Mouse (Mus musculus): ENCODE results near the gene Tmem184b. TPM values are rescaled to one million over a fixed set of nuclear protein-coding genes. Genes with fewer than 3 reads are reported as not detected.
A peak's percentile ranks its signal among the peaks of the same experiment; 100 is the strongest.

The Tmem184b gene
- 80.3 and 168 TPM in 2 replicates for polyA plus RNA-seq (2012; rRNA removed)

- H3K27ac ChIP-seq (ENCODE audit: insufficient read depth, low read depth, low read length), result peak within 1 kb of the TSS; percentile 70
- H3K4me1 ChIP-seq (ENCODE audit: control insufficient read depth, insufficient read depth, insufficient read length, low read length), result peaks cover 10% of the 10 kb centered on the region
- peak within 1 kb of the TSS; percentile 73 for H3K4me3 ChIP-seq (ENCODE audit: low read depth, low read length)
- peak; percentile 56 for TF ChIP-seq POLR2A (IDR thresholded peaks at IDR 0.05; ENCODE audit: low read depth, low read length)
- TF ChIP-seq CTCF (IDR thresholded peaks at IDR 0.05; ENCODE audit: extremely low read depth, insufficient read length, insufficient replicate concordance, low read depth, low read length), result no peak
- no peaks in the 10 kb centered on the region for H3K36me3 ChIP-seq (ENCODE audit: control insufficient read depth, insufficient read depth, low read length)
- H3K27me3 ChIP-seq (ENCODE audit: control insufficient read depth, insufficient read depth, low read length), result no peaks in the 10 kb centered on the region
- WGBS, result under 1% methylated on average over 89 of the region's 90 CpGs
Measured at GRCm38 (mm10) chr15:79402836-79403762, at the start of gene Tmem184b. TSS of gene Tmem184b (minus strand) at chr15:79403569.

- H3K4me3 ChIP-seq (ENCODE audit: low read depth, low read length), result no peak overlapping the region
- H3K27ac ChIP-seq (ENCODE audit: insufficient read depth, low read depth, low read length), result no peak overlapping the region
- H3K27me3 ChIP-seq (ENCODE audit: control insufficient read depth, insufficient read depth, low read length), result no peaks in the 10 kb centered on the region
- H3K36me3 ChIP-seq (ENCODE audit: control insufficient read depth, insufficient read depth, low read length), result no peaks in the 10 kb centered on the region
- 90% methylated on average over 3 of the region's 3 CpGs for WGBS
- H3K4me1 ChIP-seq (ENCODE audit: control insufficient read depth, insufficient read depth, insufficient read length, low read length), result peaks cover 3% of the 10 kb centered on the region; the same call in 1 of the 2 replicates
- TF ChIP-seq POLR2A (IDR thresholded peaks at IDR 0.05; ENCODE audit: low read depth, low read length) (no peak), CTCF (IDR thresholded peaks at IDR 0.05; ENCODE audit: extremely low read depth, insufficient read length, insufficient replicate concordance, low read depth, low read length) (no peak)
Measured at GRCm38 (mm10) chr15:79448041-79448440, 44.7 kb upstream of the Tmem184b start.

- Histone ChIP-seq H3K4me3 (ENCODE audit: low read depth, low read length) (no peak overlapping the region), H3K27me3 (ENCODE audit: control insufficient read depth, insufficient read depth, low read length) (no peaks in the 10 kb centered on the region), H3K27ac (ENCODE audit: insufficient read depth, low read depth, low read length) (0 out of 2 replicates have a peak overlapping the region, but pooled peaks have one; percentile 9), H3K4me1 (ENCODE audit: control insufficient read depth, insufficient read depth, insufficient read length, low read length) (peaks cover 3% of the 10 kb centered on the region; the same call in 1 of the 2 replicates), H3K36me3 (ENCODE audit: control insufficient read depth, insufficient read depth, low read length) (no peaks in the 10 kb centered on the region)
- TF ChIP-seq POLR2A (IDR thresholded peaks at IDR 0.05; ENCODE audit: low read depth, low read length) (no peak), CTCF (IDR thresholded peaks at IDR 0.05; ENCODE audit: extremely low read depth, insufficient read length, insufficient replicate concordance, low read depth, low read length) (no peak)
- 80% methylated on average over 8 of the region's 8 CpGs for WGBS
Measured at GRCm38 (mm10) chr15:79445786-79446654, 42.7 kb upstream of the Tmem184b start.

GRCm38 (mm10) chr15:79443856-79444410 lies 40.6 kb upstream of the Tmem184b start:
- no peaks in the 10 kb centered on the region for H3K36me3 ChIP-seq (ENCODE audit: control insufficient read depth, insufficient read depth, low read length)
- no peak overlapping the region for H3K4me3 ChIP-seq (ENCODE audit: low read depth, low read length)
- peaks cover 9% of the 10 kb centered on the region for H3K4me1 ChIP-seq (ENCODE audit: control insufficient read depth, insufficient read depth, insufficient read length, low read length)
- H3K27ac ChIP-seq (ENCODE audit: insufficient read depth, low read depth, low read length), result no peak overlapping the region
- H3K27me3 ChIP-seq (ENCODE audit: control insufficient read depth, insufficient read depth, low read length), result no peaks in the 10 kb centered on the region
- 81% methylated on average over 7 of the region's 7 CpGs for WGBS
- TF ChIP-seq CTCF (IDR thresholded peaks at IDR 0.05; ENCODE audit: extremely low read depth, insufficient read length, insufficient replicate concordance, low read depth, low read length) (no peak), POLR2A (IDR thresholded peaks at IDR 0.05; ENCODE audit: low read depth, low read length) (no peak)

- no peak overlapping the region for H3K27ac ChIP-seq (ENCODE audit: insufficient read depth, low read depth, low read length)
- peaks cover 2% of the 10 kb centered on the region; the same call in 1 of the 2 replicates for H3K36me3 ChIP-seq (ENCODE audit: control insufficient read depth, insufficient read depth, low read length)
- H3K4me3 ChIP-seq (ENCODE audit: low read depth, low read length), result no peak overlapping the region
- no peaks in the 10 kb centered on the region for H3K27me3 ChIP-seq (ENCODE audit: control insufficient read depth, insufficient read depth, low read length)
- peaks cover 12% of the 10 kb centered on the region for H3K4me1 ChIP-seq (ENCODE audit: control insufficient read depth, insufficient read depth, insufficient read length, low read length)
- WGBS, result 89% methylated on average over 9 of the region's 9 CpGs
- TF ChIP-seq POLR2A (IDR thresholded peaks at IDR 0.05; ENCODE audit: low read depth, low read length), result no peak
- no peak for TF ChIP-seq CTCF (IDR thresholded peaks at IDR 0.05; ENCODE audit: extremely low read depth, insufficient read length, insufficient replicate concordance, low read depth, low read length)
Measured at GRCm38 (mm10) chr15:79442961-79443518, 39.7 kb upstream of the Tmem184b start.

- peaks cover 12% of the 10 kb centered on the region for H3K4me1 ChIP-seq (ENCODE audit: control insufficient read depth, insufficient read depth, insufficient read length, low read length)
- no peak overlapping the region; the same call in 1 of the 2 replicates for H3K27ac ChIP-seq (ENCODE audit: insufficient read depth, low read depth, low read length)
- H3K27me3 ChIP-seq (ENCODE audit: control insufficient read depth, insufficient read depth, low read length), result no peaks in the 10 kb centered on the region
- H3K4me3 ChIP-seq (ENCODE audit: low read depth, low read length), result peak overlapping the region; percentile 85
- WGBS, result 24% methylated on average over 6 of the region's 6 CpGs
- no peak for TF ChIP-seq CTCF (IDR thresholded peaks at IDR 0.05; ENCODE audit: extremely low read depth, insufficient read length, insufficient replicate concordance, low read depth, low read length)
- TF ChIP-seq POLR2A (IDR thresholded peaks at IDR 0.05; ENCODE audit: low read depth, low read length), result no peak
- peaks cover 5% of the 10 kb centered on the region for H3K36me3 ChIP-seq (ENCODE audit: control insufficient read depth, insufficient read depth, low read length)
Measured at GRCm38 (mm10) chr15:79442257-79442611, 38.9 kb upstream of the Tmem184b start.

All from small intestine, adult 2 months (tissue).